Mouse (Mus musculus): ENCODE data around the gene Olfr736.

The Olfr736 gene

GRCm38 (mm10) chr14:50380863-50381262, at the start of gene Olfr736:
Olfr736 (plus strand) TSS chr14:50381163.
- DNase-seq (ENCODE audit: low spot score in 2 of 2), result no peak

DNA sequence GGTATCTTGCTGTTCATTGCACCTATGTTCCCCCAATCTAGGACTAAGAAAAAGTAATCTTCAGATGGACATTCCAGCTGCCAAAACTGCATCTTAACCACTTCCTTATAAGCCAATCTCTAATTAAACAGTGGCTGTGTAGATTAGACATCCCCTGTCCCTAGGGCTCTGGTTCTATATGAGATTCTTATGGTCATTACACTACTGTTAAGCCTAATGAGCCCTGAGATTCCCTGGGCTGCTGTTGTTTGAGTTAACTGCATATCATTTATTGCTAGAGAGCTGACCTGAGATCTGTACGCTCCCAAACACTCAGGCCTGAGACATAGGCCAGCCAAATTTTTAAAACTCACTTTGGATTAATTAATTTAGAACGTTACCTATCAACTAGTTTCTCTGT, 32.2 kb upstream of the Olfr736 start, which contains the start of gene Olfr735:
Gene Olfr735 (minus strand): TSS at position 77 of the 400 bp plus-strand sequence.
- DNase-seq (ENCODE audit: low spot score in 2 of 2), result no peak

DNA sequence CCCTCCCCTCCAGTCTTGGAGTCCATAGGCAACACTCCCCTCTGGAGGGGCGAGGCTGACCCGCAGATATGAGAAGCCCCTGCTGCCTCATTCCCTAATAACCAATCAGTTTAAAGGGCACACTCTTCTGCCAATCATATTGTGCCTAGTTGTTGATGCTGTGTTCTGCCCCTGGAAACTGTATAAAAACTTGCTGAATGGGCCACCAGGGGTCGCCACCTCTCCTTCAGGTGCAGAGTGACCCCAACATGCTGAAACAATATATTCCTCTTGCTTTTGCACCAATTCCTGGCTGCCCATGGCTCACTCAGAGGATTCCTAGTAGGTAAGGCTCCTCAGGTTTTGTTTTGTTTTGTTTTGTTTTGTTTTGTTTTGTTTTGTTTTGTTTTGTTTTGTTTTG, 28.5 kb upstream of the Olfr736 start:
- DNase-seq (ENCODE audit: low spot score in 2 of 2), result no peak

DNA sequence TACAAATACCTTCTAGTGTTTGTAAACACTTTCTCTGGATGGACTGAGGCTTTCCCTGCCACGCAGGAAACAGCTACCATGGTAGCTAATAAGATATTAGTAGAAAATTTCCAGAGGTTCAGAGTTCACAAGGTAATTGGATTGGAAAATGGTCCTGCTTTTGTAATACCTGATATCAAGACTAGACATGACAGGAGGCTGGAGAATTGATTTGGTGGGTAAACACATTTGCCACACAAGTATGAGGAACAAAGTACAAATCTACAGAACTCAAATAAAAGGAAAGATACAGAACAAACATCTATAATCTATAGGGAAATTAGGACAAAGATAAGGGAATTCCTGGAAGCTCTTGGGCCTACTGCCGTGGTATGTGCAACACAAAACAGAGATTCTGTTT, 24.2 kb upstream of the Olfr736 start:
- no peak for DNase-seq (ENCODE audit: low spot score in 2 of 2)

- DNase-seq (ENCODE audit: low spot score in 2 of 2), result no peak
These were observed 23.4 kb upstream of the Olfr736 start, which contains the start of gene Tlr11 for GRCm38 (mm10) chr14:50357593-50357992. Tlr11 (plus strand) TSS chr14:50357914.

DNA sequence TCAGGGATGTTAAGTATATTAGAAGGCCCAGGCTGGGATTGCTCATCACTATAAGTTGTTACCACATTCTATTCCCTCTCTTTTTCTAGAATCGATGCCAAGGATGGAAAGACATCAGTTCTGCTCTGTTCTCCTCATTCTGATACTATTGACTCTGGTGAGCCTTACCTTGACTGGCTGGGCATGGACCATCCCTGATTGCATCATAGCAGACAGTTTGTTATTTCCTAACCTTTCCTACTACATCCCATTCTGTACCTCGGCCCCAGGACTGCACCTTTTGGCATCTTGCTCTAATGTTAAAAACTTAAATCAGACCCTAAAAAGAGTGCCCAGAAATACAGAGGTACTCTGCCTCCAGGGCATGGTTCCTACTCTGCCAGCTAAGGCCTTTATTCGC, 20.5 kb upstream of the Olfr736 start:
- DNase-seq (ENCODE audit: low spot score in 2 of 2), result no peak

GRCm38 (mm10) chr14:50363561-50363960, 17.4 kb upstream of the Olfr736 start:
- no peak for DNase-seq (ENCODE audit: low spot score in 2 of 2)

DNA sequence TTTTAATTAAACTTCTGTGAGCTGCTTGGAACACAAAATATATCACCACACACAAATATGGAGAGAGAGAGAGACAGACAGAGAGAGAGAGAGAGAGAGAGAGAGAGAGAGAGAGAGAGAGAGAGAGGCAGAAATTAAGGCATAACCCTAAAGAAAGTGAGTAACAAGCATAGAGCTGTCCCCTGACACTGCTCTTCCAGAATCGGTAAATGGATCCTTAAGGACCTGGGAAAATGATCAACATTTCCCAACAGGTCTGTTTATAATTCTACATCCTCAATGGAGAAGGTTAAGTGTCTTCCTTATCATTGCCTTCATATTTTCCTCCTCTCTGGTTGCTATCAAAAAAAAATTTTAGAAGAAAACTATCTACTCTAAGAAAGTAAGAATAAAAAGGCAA, 26.3 kb downstream of the Olfr736 start, which contains the start of gene Olfr738:
Gene Olfr738 (plus strand): TSS at position 301 of the 400 bp plus-strand sequence.
- no peak for DNase-seq (ENCODE audit: low spot score in 2 of 2)

DNA sequence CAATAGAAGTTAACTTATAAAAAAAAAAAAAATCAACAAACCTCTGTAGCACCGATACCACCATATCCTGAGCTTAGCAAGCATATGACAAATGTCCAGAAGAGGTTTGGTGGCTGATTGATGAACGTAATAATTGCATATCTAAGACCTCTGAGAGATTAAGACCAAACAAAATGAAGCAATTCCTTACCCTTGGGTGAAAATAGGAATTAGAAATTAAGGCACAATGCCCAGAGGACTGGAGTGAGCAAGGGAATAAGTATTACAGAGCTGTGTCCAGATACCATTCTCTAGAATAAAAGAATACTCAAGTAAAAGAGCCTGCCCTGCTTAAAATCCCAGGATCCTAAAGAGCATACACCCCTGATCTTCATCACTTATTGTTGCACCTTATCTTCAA, 37.4 kb downstream of the Olfr736 start, which contains the start of gene Olfr739:
Gene Olfr739 (plus strand): TSS at position 301 of the 400 bp plus-strand sequence.
- DNase-seq (ENCODE audit: low spot score in 2 of 2), result no peak

Data from frontal cortex, postnatal 25 days (tissue).